Mouse (Mus musculus): ENCODE results near the gene Panx1. TPM values are rescaled to one million over a fixed set of nuclear protein-coding genes. Genes with fewer than 3 reads are reported as not detected.

Panx1 gene
- total RNA-seq (2022): 10 to 100 TPM; 26.9 to 36.7 (median 27.8) TPM

GRCm38 (mm10) chr9:15045084-15045669, at the start of gene Panx1:
Panx1 (minus strand) TSS chr9:15045478.
- DNase-seq (ENCODE audit: low spot score in 2 of 2): peak; percentile 23 to 27

- DNase-seq (ENCODE audit: low spot score in 2 of 2): no peak
Observed at GRCm38 (mm10) chr9:15068686-15069295, 23.5 kb upstream of the Panx1 start.

- DNase-seq (ENCODE audit: low spot score in 2 of 2): no peak
Observed at GRCm38 (mm10) chr9:15067995-15068685, 22.9 kb upstream of the Panx1 start.

- DNase-seq (ENCODE audit: low spot score in 2 of 2): no peak
Observed at GRCm38 (mm10) chr9:15064176-15064575, 18.9 kb upstream of the Panx1 start.

- DNase-seq (ENCODE audit: low spot score in 2 of 2): no peak
Observed at GRCm38 (mm10) chr9:15060847-15061246, 15.6 kb upstream of the Panx1 start.

GRCm38 (mm10) chr9:15060026-15060425, 14.7 kb upstream of the Panx1 start:
- no peak for DNase-seq (ENCODE audit: low spot score in 2 of 2)

- DNase-seq (ENCODE audit: low spot score in 2 of 2): no peak
Observed at GRCm38 (mm10) chr9:15045740-15046139, 462 bp upstream of the Panx1 start.

GRCm38 (mm10) chr9:15044391-15045083, 741 bp downstream of the Panx1 start:
- no peak for DNase-seq (ENCODE audit: low spot score in 2 of 2)

- no peak for DNase-seq (ENCODE audit: low spot score in 2 of 2)
Observed at GRCm38 (mm10) chr9:15041556-15041955, 3.7 kb downstream of the Panx1 start.

GRCm38 (mm10) chr9:15039848-15040247, 5.4 kb downstream of the Panx1 start:
- peak in 1 of 2 experiments; percentile 24 for DNase-seq (ENCODE audit: low spot score in 2 of 2)

- DNase-seq (ENCODE audit: low spot score in 2 of 2): no peak
Observed at GRCm38 (mm10) chr9:15037704-15038103, 7.6 kb downstream of the Panx1 start.

- DNase-seq (ENCODE audit: low spot score in 2 of 2): no peak
Observed at GRCm38 (mm10) chr9:15037237-15037636, 8.0 kb downstream of the Panx1 start.

- DNase-seq (ENCODE audit: low spot score in 2 of 2): no peak
Observed at GRCm38 (mm10) chr9:15036807-15037206, 8.5 kb downstream of the Panx1 start.

- DNase-seq (ENCODE audit: low spot score in 2 of 2): no peak
Observed at GRCm38 (mm10) chr9:15036405-15036804, 8.9 kb downstream of the Panx1 start.

- no peak for DNase-seq (ENCODE audit: low spot score in 2 of 2)
Observed at GRCm38 (mm10) chr9:15035979-15036378, 9.3 kb downstream of the Panx1 start.

- DNase-seq (ENCODE audit: low spot score in 2 of 2): no peak
Observed at GRCm38 (mm10) chr9:15034546-15035273, 10.6 kb downstream of the Panx1 start.

- no peak for DNase-seq (ENCODE audit: low spot score in 2 of 2)
Observed at GRCm38 (mm10) chr9:15033568-15034160, 11.6 kb downstream of the Panx1 start.

- DNase-seq (ENCODE audit: low spot score in 2 of 2): no peak
Observed at GRCm38 (mm10) chr9:15032797-15033196, 12.5 kb downstream of the Panx1 start.

GRCm38 (mm10) chr9:15030771-15031170, 14.5 kb downstream of the Panx1 start:
- peak; percentile 24 to 33 for DNase-seq (ENCODE audit: low spot score in 2 of 2)

GRCm38 (mm10) chr9:15029025-15029727, 16.1 kb downstream of the Panx1 start:
- peak; percentile 26 to 29 for DNase-seq (ENCODE audit: low spot score in 2 of 2)
